Mouse (Mus musculus) heart, embryonic 10.5 days (tissue): ENCODE data around the gene Tnc. TPM values are rescaled to one million over a fixed set of nuclear protein-coding genes. Genes with fewer than 3 reads are reported as not detected.

Experiments used
- DNase-seq: peaks from one replicate; pipeline ENCODE4 v3.0.0-alpha.2; 2017; ENCODE audit warnings: low spot score
- H3K27ac ChIP-seq: fragments of 300-500 bp; sonication (generic); 2 replicates; pipeline ENCODE4 v1.5.1; 2016; ENCODE audit warnings: mild to moderate bottlenecking
- H3K27me3 ChIP-seq: fragments of 300-500 bp; sonication (generic); 2 replicates; pipeline ENCODE4 v1.6.1; 2016; ENCODE audit warnings: mild to moderate bottlenecking; ENCODE audit not compliant: poor library complexity, insufficient read depth, severe bottlenecking
- H3K36me3 ChIP-seq: fragments of 300-500 bp; sonication (generic); 2 replicates; pipeline ENCODE4 v1.6.1; 2016; ENCODE audit warnings: mild to moderate bottlenecking, moderate library complexity
- H3K4me1 ChIP-seq: fragments of 300-500 bp; sonication (generic); 2 replicates; pipeline ENCODE4 v1.6.1; 2016; ENCODE audit warnings: mild to moderate bottlenecking
- H3K4me3 ChIP-seq: fragments of 300-500 bp; sonication (generic); 2 replicates; pipeline ENCODE4 v1.5.1; 2016; ENCODE audit warnings: mild to moderate bottlenecking, moderate library complexity
- H3K9me3 ChIP-seq: fragments of 300-500 bp; sonication (generic); 2 replicates; pipeline ENCODE4 v1.6.1; 2016; ENCODE audit warnings: mild to moderate bottlenecking, moderate library complexity
- WGBS: fragments of 180-500 bp; shearing (Covaris S2); methylation state at CpG from one replicate; pipeline ENCODE4 v1.1.7; 2016; 5-methylcytosine and 5-hydroxymethylcytosine counted together
- polyA plus RNA-seq: library from polyadenylated mRNA; unstranded; fragments of >200 nt; fragmentation: Nextera tagmentation; extraction: Ambion mirVana; gene quantifications from 2 replicates; pipeline ENCODE4 v1.2.1, GENCODE M21; 2016

Gene Tnc
- polyA plus RNA-seq, 1 experiment from 2014 or later, result 60.9 TPM

- Histone ChIP-seq H3K27me3 (peaks cover 22% of the 10 kb centered on the region), H3K27ac (no peak overlapping the region), H3K4me1 (no peaks in the 10 kb centered on the region), H3K9me3 (no peaks in the 10 kb centered on the region), H3K4me3 (no peak overlapping the region), H3K36me3 (no peaks in the 10 kb centered on the region)
- 85% methylated on average over 3 of the region's 3 CpGs for WGBS
- DNase-seq, result no peak
These were observed 103.9 kb downstream of the Tnc start for GRCm38 (mm10) chr4:63942875-63943274.

GRCm38 (mm10) chr4:63941420-63941819 lies 105.4 kb downstream of the Tnc start:
- Histone ChIP-seq H3K4me3 (no peak overlapping the region), H3K9me3 (no peaks in the 10 kb centered on the region), H3K27ac (no peak overlapping the region), H3K27me3 (peaks cover 17% of the 10 kb centered on the region), H3K4me1 (no peaks in the 10 kb centered on the region), H3K36me3 (no peaks in the 10 kb centered on the region)
- WGBS, result 94% methylated on average over 2 of the region's 2 CpGs
- no peak for DNase-seq

GRCm38 (mm10) chr4:63939428-63939827 lies 107.4 kb downstream of the Tnc start:
- WGBS, result 66% methylated on average over 3 of the region's 3 CpGs
- DNase-seq, result no peak
- Histone ChIP-seq H3K4me3 (no peak overlapping the region), H3K27ac (no peak overlapping the region), H3K36me3 (no peaks in the 10 kb centered on the region), H3K4me1 (no peaks in the 10 kb centered on the region), H3K27me3 (0 out of 2 replicates have a peak, but pooled peaks cover 9% of the 10 kb centered on the region), H3K9me3 (no peaks in the 10 kb centered on the region)

GRCm38 (mm10) chr4:63935960-63936359 lies 110.9 kb downstream of the Tnc start:
- no peaks in the 10 kb centered on the region for H3K4me1 ChIP-seq
- no peak overlapping the region for H3K4me3 ChIP-seq
- WGBS, result 86% methylated on average over 4 of the region's 4 CpGs

GRCm38 (mm10) chr4:63935314-63935713 lies 111.5 kb downstream of the Tnc start:
- Histone ChIP-seq H3K27me3 (0 out of 2 replicates have a peak, but pooled peaks cover 9% of the 10 kb centered on the region), H3K36me3 (no peaks in the 10 kb centered on the region), H3K4me1 (no peaks in the 10 kb centered on the region), H3K4me3 (no peak overlapping the region), H3K9me3 (no peaks in the 10 kb centered on the region), H3K27ac (no peak overlapping the region)
- DNase-seq, result no peak
- 85% methylated on average over 9 of the region's 9 CpGs for WGBS

More at GRCm38 (mm10) chr4:63935960-63936359, 110.9 kb downstream of the Tnc start:
- Histone ChIP-seq H3K27ac (no peak overlapping the region), H3K27me3 (0 out of 2 replicates have a peak, but pooled peaks cover 9% of the 10 kb centered on the region), H3K9me3 (no peaks in the 10 kb centered on the region), H3K36me3 (no peaks in the 10 kb centered on the region)
- DNase-seq, result no peak

GRCm38 (mm10) chr4:63930863-63931262 lies 116.0 kb downstream of the Tnc start:
- 91% methylated on average over 2 of the region's 2 CpGs for WGBS
- Histone ChIP-seq H3K4me1 (no peaks in the 10 kb centered on the region), H3K27ac (no peak overlapping the region), H3K9me3 (no peaks in the 10 kb centered on the region), H3K36me3 (no peaks in the 10 kb centered on the region), H3K27me3 (no peaks in the 10 kb centered on the region; the same call in 1 of the 2 replicates), H3K4me3 (no peak overlapping the region)
- DNase-seq, result no peak

GRCm38 (mm10) chr4:63929490-63929889 lies 117.3 kb downstream of the Tnc start:
- Histone ChIP-seq H3K36me3 (no peaks in the 10 kb centered on the region), H3K27me3 (no peaks in the 10 kb centered on the region; the same call in 1 of the 2 replicates), H3K27ac (no peak overlapping the region), H3K9me3 (no peaks in the 10 kb centered on the region), H3K4me3 (no peak overlapping the region), H3K4me1 (no peaks in the 10 kb centered on the region)
- WGBS, result 63% methylated on average over 2 of the region's 2 CpGs
- no peak for DNase-seq

- no peak for DNase-seq
- 78% methylated on average over 1 of the region's 1 CpGs for WGBS
- no peak overlapping the region for H3K4me3 ChIP-seq
These were observed 118.6 kb downstream of the Tnc start for GRCm38 (mm10) chr4:63928192-63928591.

GRCm38 (mm10) chr4:63917181-63917580 lies 129.6 kb downstream of the Tnc start:
- DNase-seq, result no peak
- H3K36me3 ChIP-seq, result no peaks in the 10 kb centered on the region
- no peaks in the 10 kb centered on the region for H3K4me1 ChIP-seq
- no peak overlapping the region for H3K4me3 ChIP-seq
- no peaks in the 10 kb centered on the region for H3K27me3 ChIP-seq
- WGBS, result 71% methylated on average over 5 of the region's 5 CpGs
- no peak overlapping the region for H3K27ac ChIP-seq
- H3K9me3 ChIP-seq, result no peaks in the 10 kb centered on the region

More at GRCm38 (mm10) chr4:63928192-63928591, 118.6 kb downstream of the Tnc start:
- Histone ChIP-seq H3K9me3 (no peaks in the 10 kb centered on the region), H3K4me1 (no peaks in the 10 kb centered on the region), H3K27me3 (no peaks in the 10 kb centered on the region; the same call in 1 of the 2 replicates), H3K27ac (no peak overlapping the region), H3K36me3 (no peaks in the 10 kb centered on the region)

- Histone ChIP-seq H3K4me1 (no peaks in the 10 kb centered on the region), H3K27me3 (no peaks in the 10 kb centered on the region), H3K4me3 (no peak overlapping the region), H3K9me3 (no peaks in the 10 kb centered on the region), H3K27ac (no peak overlapping the region), H3K36me3 (no peaks in the 10 kb centered on the region)
- WGBS, result 54% methylated on average over 8 of the region's 8 CpGs
- no peak for DNase-seq
These were observed 130.1 kb downstream of the Tnc start for GRCm38 (mm10) chr4:63916753-63917152.

- Histone ChIP-seq H3K36me3 (no peaks in the 10 kb centered on the region), H3K27ac (no peak overlapping the region), H3K9me3 (no peaks in the 10 kb centered on the region), H3K27me3 (no peaks in the 10 kb centered on the region), H3K4me3 (no peak overlapping the region), H3K4me1 (no peaks in the 10 kb centered on the region)
- DNase-seq, result no peak
- WGBS, result 76% methylated on average over 3 of the region's 3 CpGs
These were observed 130.5 kb downstream of the Tnc start for GRCm38 (mm10) chr4:63916288-63916687.

Other genes with a start within 250 kb of the Tnc start
- not detected in 2 replicates for gene Tnfsf8, start 185.7 kb downstream of the Tnc start, polyA plus RNA-seq